Mouse (Mus musculus): ENCODE data around the gene Gm867. TPM values are rescaled to one million over a fixed set of nuclear protein-coding genes. Genes with fewer than 3 reads are reported as not detected.

Gene Gm867
- polyA plus RNA-seq, 1 experiment, result 1.3 TPM

- DNase-seq, result peak; percentile 51
- Histone ChIP-seq H3K27me3 (replicated peaks; ENCODE audit: control insufficient read depth, insufficient read depth, low read length) (no peaks in the 10 kb centered on the region), H3K36me3 (ENCODE audit: control insufficient read depth, insufficient read depth, low read length) (no peaks in the 10 kb centered on the region), H3K27ac (ENCODE audit: insufficient read depth, low read depth, low read length) (no peak overlapping the region), H3K4me3 (ENCODE audit: insufficient read depth, low read depth, low read length) (peak overlapping the region; percentile 0; the same call in 1 of the 2 replicates), H3K4me1 (ENCODE audit: control insufficient read depth, insufficient read depth, low read length) (peaks cover 12% of the 10 kb centered on the region)
- WGBS, result 4% methylated on average over 6 of the region's 6 CpGs
- TF ChIP-seq CTCF (conservative IDR thresholded peaks at IDR 0.05; ENCODE audit: insufficient read depth, insufficient read length, low read depth, low read length) (no peak), POLR2A (IDR thresholded peaks at IDR 0.05; ENCODE audit: low read depth, low read length) (no peak)
Observed at GRCm38 (mm10) chr10:75930304-75930703, 10.2 kb downstream of the Gm867 start.

- no peak for TF ChIP-seq CTCF (conservative IDR thresholded peaks at IDR 0.05; ENCODE audit: insufficient read depth, insufficient read length, low read depth, low read length)
- no peak for TF ChIP-seq POLR2A (IDR thresholded peaks at IDR 0.05; ENCODE audit: low read depth, low read length)
- H3K27ac ChIP-seq (ENCODE audit: insufficient read depth, low read depth, low read length), result no peak overlapping the region
Observed at GRCm38 (mm10) chr10:75926396-75926795, 14.1 kb downstream of the Gm867 start.

GRCm38 (mm10) chr10:75924324-75924723, 16.1 kb downstream of the Gm867 start:
- Histone ChIP-seq H3K4me3 (ENCODE audit: insufficient read depth, low read depth, low read length) (no peak overlapping the region), H3K36me3 (ENCODE audit: control insufficient read depth, insufficient read depth, low read length) (no peaks in the 10 kb centered on the region), H3K27ac (ENCODE audit: insufficient read depth, low read depth, low read length) (no peak overlapping the region), H3K27me3 (replicated peaks; ENCODE audit: control insufficient read depth, insufficient read depth, low read length) (no peaks in the 10 kb centered on the region), H3K4me1 (ENCODE audit: control insufficient read depth, insufficient read depth, low read length) (peaks cover 4% of the 10 kb centered on the region; the same call in 1 of the 2 replicates)
- TF ChIP-seq POLR2A (IDR thresholded peaks at IDR 0.05; ENCODE audit: low read depth, low read length) (no peak), CTCF (conservative IDR thresholded peaks at IDR 0.05; ENCODE audit: insufficient read depth, insufficient read length, low read depth, low read length) (peak; percentile 46)
- DNase-seq, result peak; percentile 25
- WGBS, result 52% methylated on average over 2 of the region's 2 CpGs

More at GRCm38 (mm10) chr10:75926396-75926795, 14.1 kb downstream of the Gm867 start:
- Histone ChIP-seq H3K27me3 (replicated peaks; ENCODE audit: control insufficient read depth, insufficient read depth, low read length) (no peaks in the 10 kb centered on the region), H3K4me1 (ENCODE audit: control insufficient read depth, insufficient read depth, low read length) (peaks cover 10% of the 10 kb centered on the region; the same call in 1 of the 2 replicates), H3K36me3 (ENCODE audit: control insufficient read depth, insufficient read depth, low read length) (no peaks in the 10 kb centered on the region), H3K4me3 (ENCODE audit: insufficient read depth, low read depth, low read length) (no peak overlapping the region)
- DNase-seq, result no peak
- 86% methylated on average over 13 of the region's 13 CpGs for WGBS

GRCm38 (mm10) chr10:75921726-75922560, 18.5 kb downstream of the Gm867 start:
- WGBS, result 4% methylated on average over 22 of the region's 22 CpGs
- no peaks in the 10 kb centered on the region for H3K27me3 ChIP-seq (replicated peaks; ENCODE audit: control insufficient read depth, insufficient read depth, low read length)
- H3K4me1 ChIP-seq (ENCODE audit: control insufficient read depth, insufficient read depth, low read length), result peaks cover 8% of the 10 kb centered on the region; the same call in 1 of the 2 replicates
- peak; percentile 32 for DNase-seq
- TF ChIP-seq POLR2A (IDR thresholded peaks at IDR 0.05; ENCODE audit: low read depth, low read length) (no peak), CTCF (conservative IDR thresholded peaks at IDR 0.05; ENCODE audit: insufficient read depth, insufficient read length, low read depth, low read length) (no peak)
- H3K36me3 ChIP-seq (ENCODE audit: control insufficient read depth, insufficient read depth, low read length), result no peaks in the 10 kb centered on the region
- peak overlapping the region; percentile 73 for H3K27ac ChIP-seq (ENCODE audit: insufficient read depth, low read depth, low read length)
- H3K4me3 ChIP-seq (ENCODE audit: insufficient read depth, low read depth, low read length), result peak overlapping the region; percentile 76

- peak; percentile 97 for DNase-seq
- H3K36me3 ChIP-seq (ENCODE audit: control insufficient read depth, insufficient read depth, low read length), result no peaks in the 10 kb centered on the region
- TF ChIP-seq POLR2A (IDR thresholded peaks at IDR 0.05; ENCODE audit: low read depth, low read length) (peak; percentile 44), CTCF (conservative IDR thresholded peaks at IDR 0.05; ENCODE audit: insufficient read depth, insufficient read length, low read depth, low read length) (no peak)
- under 1% methylated on average over 76 of the region's 76 CpGs for WGBS
- peak within 1 kb of the TSS; percentile 86 for H3K27ac ChIP-seq (ENCODE audit: insufficient read depth, low read depth, low read length)
- peak within 1 kb of the TSS; percentile 76 for H3K4me3 ChIP-seq (ENCODE audit: insufficient read depth, low read depth, low read length)
- H3K4me1 ChIP-seq (ENCODE audit: control insufficient read depth, insufficient read depth, low read length), result peaks cover 8% of the 10 kb centered on the region; the same call in 1 of the 2 replicates
- H3K27me3 ChIP-seq (replicated peaks; ENCODE audit: control insufficient read depth, insufficient read depth, low read length), result no peaks in the 10 kb centered on the region
Observed at GRCm38 (mm10) chr10:75921026-75921725, 19.3 kb downstream of the Gm867 start, which contains the start of gene Smarcb1. TSS of gene Smarcb1 (minus strand) at chr10:75921617.

GRCm38 (mm10) chr10:75919026-75919425, 21.4 kb downstream of the Gm867 start:
- no peak overlapping the region for H3K4me3 ChIP-seq (ENCODE audit: insufficient read depth, low read depth, low read length)
- H3K4me1 ChIP-seq (ENCODE audit: control insufficient read depth, insufficient read depth, low read length), result peaks cover 8% of the 10 kb centered on the region; the same call in 1 of the 2 replicates
- no peaks in the 10 kb centered on the region for H3K27me3 ChIP-seq (replicated peaks; ENCODE audit: control insufficient read depth, insufficient read depth, low read length)
- DNase-seq, result no peak
- H3K36me3 ChIP-seq (ENCODE audit: control insufficient read depth, insufficient read depth, low read length), result no peaks in the 10 kb centered on the region
- no peak overlapping the region for H3K27ac ChIP-seq (ENCODE audit: insufficient read depth, low read depth, low read length)
- no peak for TF ChIP-seq CTCF (conservative IDR thresholded peaks at IDR 0.05; ENCODE audit: insufficient read depth, insufficient read length, low read depth, low read length)
- TF ChIP-seq POLR2A (IDR thresholded peaks at IDR 0.05; ENCODE audit: low read depth, low read length), result no peak
- WGBS, result 78% methylated on average over 5 of the region's 5 CpGs

Measured in kidney, adult 2 months (tissue).